Mouse (Mus musculus) liver, adult 2 months (tissue): ENCODE results near the gene Rmnd5b.
"Not testable (repeated sequence)": the region's sequence is repeated elsewhere in the genome, so short reads cannot be mapped to it uniquely, and the experiment has no call there.

Experiments used
- CTCF ChIP-seq: fragments of 200-500 bp; IDR thresholded peaks from 2 replicates; pipeline ENCODE4 v1.5.1; 2011; ENCODE audit warnings: low read depth, low read length, control low read depth
- POLR2A ChIP-seq: fragments of 200-500 bp; IDR thresholded peaks from 2 replicates; pipeline ENCODE4 v1.6.1; 2011; ENCODE audit warnings: low read length, control low read depth; ENCODE audit not compliant: insufficient read depth; ENCODE audit errors: extremely low read depth

DNA sequence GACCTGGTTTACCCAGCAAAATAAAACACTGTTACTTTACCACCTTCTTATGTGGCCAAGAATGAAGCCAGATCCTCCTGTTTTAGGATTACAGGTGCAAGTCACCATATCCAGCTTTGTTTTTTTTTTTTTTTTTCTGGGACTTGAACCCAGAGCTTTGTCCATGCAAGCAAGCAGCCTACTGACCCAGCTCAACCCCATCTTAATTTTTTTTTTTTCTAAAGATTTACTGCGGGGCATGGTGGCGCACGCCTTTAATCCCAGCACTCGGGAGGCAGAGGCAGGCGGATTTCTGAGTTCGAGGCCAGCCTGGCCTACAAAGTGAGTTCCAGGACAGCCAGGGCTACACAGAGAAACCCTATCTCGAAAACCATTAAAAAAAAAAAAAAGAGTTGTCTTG, 19.6 kb downstream of the Rmnd5b start:
- TF ChIP-seq CTCF, POLR2A: not testable (repeated sequence)
